Mouse (Mus musculus) right cerebral cortex, postnatal 4 days (tissue): ENCODE measurements around the gene Spx.

ENCODE experiments used
- DNase-seq: peaks from one replicate; pipeline ENCODE4 v3.0.0-alpha.2; 2022

Gene Spx

GRCm38 (mm10) chr6:142412906-142413491 lies at the start of gene Spx:
Gene Spx (plus strand): TSS chr6:142413441.
- no peak for DNase-seq

GRCm38 (mm10) chr6:142365742-142366472 lies 47.3 kb upstream of the Spx start:
- DNase-seq, result no peak

GRCm38 (mm10) chr6:142366473-142367018 lies 46.7 kb upstream of the Spx start:
- DNase-seq, result no peak

- no peak for DNase-seq
These were observed 45.7 kb upstream of the Spx start for GRCm38 (mm10) chr6:142367565-142367964.

GRCm38 (mm10) chr6:142369568-142369967 lies 43.7 kb upstream of the Spx start:
- no peak for DNase-seq

GRCm38 (mm10) chr6:142377081-142377480 lies 36.2 kb upstream of the Spx start:
- no peak for DNase-seq

GRCm38 (mm10) chr6:142378576-142379330 lies 34.5 kb upstream of the Spx start:
- no peak for DNase-seq

- DNase-seq, result no peak
These were observed 33.3 kb upstream of the Spx start for GRCm38 (mm10) chr6:142379961-142380360.

- no peak for DNase-seq
These were observed 31.6 kb upstream of the Spx start for GRCm38 (mm10) chr6:142381615-142382014.

- no peak for DNase-seq
These were observed 28.7 kb upstream of the Spx start for GRCm38 (mm10) chr6:142384521-142384920.

- no peak for DNase-seq
These were observed 26.8 kb upstream of the Spx start for GRCm38 (mm10) chr6:142386285-142387010.

- peak; percentile 98 for DNase-seq
These were observed 26.1 kb upstream of the Spx start, which contains the start of the genes Recql and Golt1b for GRCm38 (mm10) chr6:142387011-142387754. Gene Recql (minus strand): TSS chr6:142387087. Gene Golt1b (plus strand): TSS chr6:142387221.

- DNase-seq, result no peak
These were observed 25.4 kb upstream of the Spx start for GRCm38 (mm10) chr6:142387755-142388271.

- no peak for DNase-seq
These were observed 24.1 kb upstream of the Spx start for GRCm38 (mm10) chr6:142389101-142389500.

- DNase-seq, result no peak
These were observed 20.9 kb upstream of the Spx start for GRCm38 (mm10) chr6:142392312-142392711.

- DNase-seq, result no peak
These were observed 18.6 kb upstream of the Spx start for GRCm38 (mm10) chr6:142394669-142395068.

GRCm38 (mm10) chr6:142395756-142396155 lies 17.5 kb upstream of the Spx start:
- no peak for DNase-seq

GRCm38 (mm10) chr6:142411140-142411539 lies 2.1 kb upstream of the Spx start:
- DNase-seq, result no peak

- no peak for DNase-seq
These were observed 604 bp downstream of the Spx start for GRCm38 (mm10) chr6:142413845-142414244.

- no peak for DNase-seq
These were observed 1.4 kb downstream of the Spx start for GRCm38 (mm10) chr6:142414597-142414996.

GRCm38 (mm10) chr6:142424976-142425375 lies 11.7 kb downstream of the Spx start:
- no peak for DNase-seq

GRCm38 (mm10) chr6:142429072-142429471 lies 15.8 kb downstream of the Spx start:
- DNase-seq, result no peak
